Mouse (Mus musculus): Measurements from ENCODE around the gene Slit1. TPM values are rescaled to one million over a fixed set of nuclear protein-coding genes. Genes with fewer than 3 reads are reported as not detected.
A peak's percentile ranks its signal among the peaks of the same experiment; 100 is the strongest.

Slit1 gene
- polyA plus RNA-seq, 1 experiment from 2014 or later, result 0.12 TPM

DNA sequence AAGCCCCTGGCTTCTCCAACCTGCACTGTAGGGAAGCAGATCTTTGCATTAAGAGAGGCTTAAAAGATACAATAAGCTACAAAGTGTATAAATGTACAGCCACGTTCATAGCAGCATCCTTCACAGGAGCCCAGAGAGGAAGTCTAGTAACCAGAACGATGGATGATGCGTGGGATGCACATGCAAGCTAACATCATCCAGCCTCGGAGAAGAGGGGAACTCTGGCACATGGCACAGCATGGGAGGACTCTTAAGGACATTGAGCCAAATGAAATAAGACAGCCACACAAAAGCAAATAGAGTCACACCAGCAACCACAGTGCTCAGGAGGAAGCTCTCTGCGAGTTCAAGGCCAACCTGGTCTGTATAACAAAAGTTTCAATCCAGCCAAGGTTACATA lies 15.8 kb upstream of the Slit1 start:
- Histone ChIP-seq H3K4me2 (no peak overlapping the region), H3K27me3 (no peaks in the 10 kb centered on the region), H3K4me3 (replicated peaks) (no peak overlapping the region), H3K9ac (no peak overlapping the region), H3K4me1 (replicated peaks) (no peaks in the 10 kb centered on the region), H3K9me3 (replicated peaks) (no peaks in the 10 kb centered on the region), H3K36me3 (peaks cover 9% of the 10 kb centered on the region), H3K27ac (no peak overlapping the region)
- no peak for DNase-seq
- ATAC-seq (ENCODE audit: low read depth), result no peak
- 83% methylated on average over 5 of the region's 5 CpGs for WGBS (ENCODE audit: insufficient replicate concordance)

DNA sequence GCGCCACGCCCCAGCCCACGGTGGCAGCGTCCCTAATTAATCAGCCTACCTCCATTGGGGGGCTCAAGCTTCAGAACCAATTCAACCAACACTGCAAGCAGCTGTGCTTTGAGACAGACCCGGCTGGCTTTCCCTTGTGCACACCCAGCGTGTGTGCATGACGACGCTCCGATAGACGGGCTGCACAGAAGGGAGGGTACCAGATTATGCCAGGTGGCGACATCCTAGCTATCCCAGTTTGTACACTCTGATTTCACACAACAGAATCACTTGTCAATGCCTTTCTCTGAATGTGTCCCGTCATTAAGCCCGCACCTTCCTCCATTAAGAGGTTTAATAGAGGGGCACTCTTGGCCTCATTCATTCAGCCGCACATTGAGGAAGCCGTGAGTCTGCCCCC lies 11.3 kb upstream of the Slit1 start:
- DNase-seq, result no peak
- Histone ChIP-seq H3K4me3 (replicated peaks) (no peak overlapping the region), H3K9me3 (replicated peaks) (no peaks in the 10 kb centered on the region), H3K36me3 (no peaks in the 10 kb centered on the region), H3K27me3 (no peaks in the 10 kb centered on the region), H3K4me1 (replicated peaks) (no peaks in the 10 kb centered on the region), H3K27ac (no peak overlapping the region), H3K4me2 (no peak overlapping the region), H3K9ac (no peak overlapping the region)
- WGBS (ENCODE audit: insufficient replicate concordance), result 83% methylated on average over 15 of the region's 15 CpGs
- ATAC-seq (ENCODE audit: low read depth), result no peak

DNA sequence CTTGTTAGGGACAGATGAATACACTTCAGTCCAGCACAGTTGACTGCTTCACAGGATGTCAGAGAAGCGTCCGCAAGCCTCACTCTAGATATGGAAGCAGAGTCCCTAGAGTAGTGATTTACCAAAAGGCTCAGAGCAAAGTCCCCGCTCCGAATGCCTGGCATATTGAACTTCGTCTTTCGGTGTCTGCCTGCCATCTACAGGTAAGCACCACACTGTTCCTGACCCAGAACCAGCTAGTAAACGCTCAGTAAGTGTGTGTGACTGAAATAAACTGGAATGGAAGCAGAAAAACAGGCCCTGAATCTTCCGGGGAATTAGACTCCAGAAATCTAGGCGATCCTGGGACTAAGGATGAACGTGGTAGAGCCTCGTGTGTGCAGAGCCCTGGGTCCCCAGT lies 8.4 kb upstream of the Slit1 start:
- DNase-seq, result no peak
- Histone ChIP-seq H3K36me3 (no peaks in the 10 kb centered on the region), H3K4me1 (replicated peaks) (no peaks in the 10 kb centered on the region), H3K9me3 (replicated peaks) (no peaks in the 10 kb centered on the region), H3K27me3 (0 out of 2 replicates have a peak, but pooled peaks cover under 1% of the 10 kb centered on the region), H3K4me2 (no peak overlapping the region), H3K27ac (no peak overlapping the region), H3K9ac (no peak overlapping the region), H3K4me3 (replicated peaks) (no peak overlapping the region)
- no peak for ATAC-seq (ENCODE audit: low read depth)
- WGBS (ENCODE audit: insufficient replicate concordance), result 71% methylated on average over 11 of the region's 11 CpGs

DNA sequence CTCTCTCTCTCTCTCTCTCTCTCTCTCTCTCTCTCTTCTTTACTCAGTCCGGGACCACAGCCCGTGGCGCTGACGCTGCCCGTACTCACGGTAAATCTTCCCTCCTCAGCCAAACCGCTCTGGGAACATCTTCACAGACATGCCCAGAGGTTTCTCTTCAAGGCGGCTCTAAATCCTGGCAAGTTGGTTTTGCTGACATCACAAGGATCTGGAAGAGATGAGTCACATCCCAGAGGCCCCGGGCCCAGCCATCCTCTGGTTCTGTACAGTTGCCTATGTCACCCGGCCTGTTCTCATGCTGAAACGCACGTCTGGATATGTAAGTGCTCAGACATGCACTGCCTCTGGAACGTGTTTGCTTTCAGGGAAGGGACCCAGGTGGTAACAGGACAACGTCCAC lies 4.0 kb upstream of the Slit1 start:
- H3K27me3 ChIP-seq, result peaks cover 40% of the 10 kb centered on the region
- no peak overlapping the region for H3K4me2 ChIP-seq
- H3K9me3 ChIP-seq (replicated peaks), result no peaks in the 10 kb centered on the region
- no peaks in the 10 kb centered on the region for H3K36me3 ChIP-seq
- 81% methylated on average over 14 of the region's 14 CpGs for WGBS (ENCODE audit: insufficient replicate concordance)
- no peak overlapping the region for H3K9ac ChIP-seq
- H3K27ac ChIP-seq, result no peak overlapping the region
- ATAC-seq (ENCODE audit: low read depth) (no peak), DNase-seq (no peak)
- no peak overlapping the region for H3K4me3 ChIP-seq (replicated peaks)
- H3K4me1 ChIP-seq (replicated peaks), result peaks cover 7% of the 10 kb centered on the region

DNA sequence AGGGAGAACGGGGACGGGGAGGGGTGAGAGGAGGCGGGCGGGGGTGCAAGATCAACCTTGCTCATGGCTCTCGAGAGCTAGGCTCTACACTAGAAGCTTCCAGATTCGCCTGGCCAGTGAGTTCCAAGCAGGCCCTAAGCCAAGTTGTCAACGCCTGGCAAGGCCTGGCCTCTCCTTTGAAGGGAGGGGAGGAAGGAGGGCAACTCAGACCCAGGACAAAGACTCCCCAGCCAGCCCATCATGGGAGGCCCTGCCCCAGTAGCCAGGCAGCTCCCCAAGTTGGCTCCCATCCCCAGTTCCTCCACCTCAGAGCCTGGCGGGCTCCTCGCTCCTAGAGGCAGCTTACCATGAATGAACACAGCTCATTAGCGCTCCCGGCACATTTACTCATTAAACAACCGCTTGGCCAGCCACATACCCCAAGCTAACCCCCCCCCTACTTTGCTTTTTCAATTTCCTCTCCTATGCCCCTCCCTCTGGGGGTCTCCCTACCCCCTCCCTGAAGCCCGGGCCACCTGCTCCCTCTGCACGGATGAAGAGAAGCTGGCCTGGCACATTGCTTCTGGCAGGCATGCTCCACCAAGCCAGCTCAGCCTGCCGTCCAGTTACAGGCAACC lies 2.6 kb upstream of the Slit1 start:
- no peak overlapping the region for H3K27ac ChIP-seq
- H3K4me2 ChIP-seq, result no peak overlapping the region
- peaks cover 7% of the 10 kb centered on the region for H3K4me1 ChIP-seq (replicated peaks)
- no peak overlapping the region for H3K4me3 ChIP-seq (replicated peaks)
- no peaks in the 10 kb centered on the region for H3K36me3 ChIP-seq
- no peaks in the 10 kb centered on the region for H3K9me3 ChIP-seq (replicated peaks)
- no peak overlapping the region for H3K9ac ChIP-seq
- H3K27me3 ChIP-seq, result peaks cover 54% of the 10 kb centered on the region
- ATAC-seq (ENCODE audit: low read depth) (no peak), DNase-seq (no peak)
- WGBS (ENCODE audit: insufficient replicate concordance), result 56% methylated on average over 15 of the region's 15 CpGs

DNA sequence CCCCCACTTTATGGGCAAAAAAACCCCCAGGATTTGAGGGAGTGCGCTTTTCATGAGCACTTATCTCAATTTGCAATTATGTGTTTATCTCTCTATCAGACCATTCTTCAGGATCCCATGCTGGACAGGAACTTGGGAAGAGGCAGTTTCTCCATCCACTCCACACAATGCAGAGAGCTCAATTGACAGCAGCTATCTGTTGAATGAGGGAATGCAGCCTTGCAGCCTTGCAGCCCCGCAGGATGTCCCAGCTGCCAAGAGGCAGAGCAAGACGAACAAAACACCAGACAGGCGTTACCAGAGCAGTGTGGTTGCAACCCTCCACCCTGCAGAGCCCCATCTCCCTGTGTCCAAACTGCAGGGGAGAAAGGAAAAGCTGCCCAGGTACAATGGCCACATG lies 4.6 kb downstream of the Slit1 start:
- Histone ChIP-seq H3K9ac (peak overlapping the region; percentile 55), H3K27ac (peak overlapping the region; percentile 79; the same call in 1 of the 2 replicates), H3K9me3 (replicated peaks) (no peaks in the 10 kb centered on the region), H3K27me3 (peaks cover 87% of the 10 kb centered on the region), H3K4me2 (peak overlapping the region; percentile 76), H3K4me3 (replicated peaks) (no peak overlapping the region), H3K4me1 (replicated peaks) (peaks cover 48% of the 10 kb centered on the region), H3K36me3 (no peaks in the 10 kb centered on the region)
- WGBS (ENCODE audit: insufficient replicate concordance), result 12% methylated on average over 4 of the region's 4 CpGs
- DNase-seq (no peak), ATAC-seq (ENCODE audit: low read depth) (no peak)

DNA sequence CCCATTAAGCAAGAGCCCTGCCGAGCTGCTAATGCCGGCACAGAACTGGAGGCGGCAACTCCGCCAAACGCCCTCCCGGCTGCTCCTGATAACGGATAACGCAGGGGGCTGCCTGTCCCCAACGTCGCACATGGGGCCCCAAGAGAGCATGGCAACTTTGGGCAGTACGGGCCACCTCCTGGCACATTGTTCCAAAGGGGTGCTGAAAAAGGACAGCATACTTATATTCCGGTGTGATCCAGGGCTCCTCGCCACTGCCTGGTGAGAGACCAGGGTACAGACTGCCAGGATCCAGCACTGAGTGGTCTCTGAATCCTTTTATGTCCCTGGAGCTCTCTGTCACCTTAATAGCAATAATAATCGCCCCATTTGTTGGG lies 5.0 kb downstream of the Slit1 start:
- Histone ChIP-seq H3K9ac (peak overlapping the region; percentile 55), H3K27me3 (peaks cover 85% of the 10 kb centered on the region), H3K4me3 (replicated peaks) (peak overlapping the region; percentile 48), H3K9me3 (replicated peaks) (no peaks in the 10 kb centered on the region), H3K36me3 (no peaks in the 10 kb centered on the region), H3K4me2 (peak overlapping the region; percentile 76), H3K27ac (peak overlapping the region; percentile 79), H3K4me1 (replicated peaks) (peaks cover 46% of the 10 kb centered on the region)
- WGBS (ENCODE audit: insufficient replicate concordance), result 5% methylated on average over 14 of the region's 14 CpGs
- peak; percentile 84 for ATAC-seq (ENCODE audit: low read depth)
- DNase-seq, result peak; percentile 35

DNA sequence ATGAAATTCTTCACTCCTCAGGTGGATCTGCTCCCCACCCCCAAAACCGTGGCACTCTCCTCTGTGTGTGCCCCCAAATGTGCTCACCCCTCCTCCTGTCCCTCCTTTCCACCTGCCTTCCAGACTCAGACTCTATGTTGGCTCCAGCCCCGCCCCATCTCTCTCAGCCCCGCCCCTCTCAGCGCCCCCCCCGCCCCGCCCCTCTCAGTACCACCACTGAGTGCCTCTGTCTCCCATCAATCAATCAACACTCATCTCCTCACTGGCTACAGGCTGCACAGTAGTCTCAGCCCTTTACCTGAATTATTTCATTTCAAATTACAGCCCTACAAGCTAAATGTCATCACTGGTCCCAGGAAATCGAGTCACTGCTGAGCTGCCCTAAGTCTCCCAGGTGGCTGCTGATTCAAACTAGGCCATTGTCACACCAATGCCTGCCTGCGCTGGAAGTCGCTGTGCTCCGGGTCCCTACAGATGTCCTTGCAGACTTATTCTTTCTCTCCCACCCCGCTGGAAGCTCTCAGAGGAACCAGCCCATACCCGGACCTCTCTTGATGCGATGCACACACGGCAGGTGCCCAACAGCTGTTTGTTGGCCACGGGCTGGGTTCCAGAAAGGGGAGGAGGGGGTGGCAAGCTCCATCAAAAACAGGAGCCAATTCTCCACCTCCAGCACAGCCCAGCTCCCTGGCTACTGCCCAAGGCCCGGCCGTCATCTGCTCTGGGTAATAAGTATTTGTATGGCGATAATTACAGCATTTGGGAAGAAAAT lies 5.6 kb downstream of the Slit1 start:
- 7% methylated on average over 16 of the region's 18 CpGs for WGBS (ENCODE audit: insufficient replicate concordance)
- Histone ChIP-seq H3K4me2 (peak overlapping the region; percentile 76), H3K9ac (peak overlapping the region; percentile 55), H3K27ac (peak overlapping the region; percentile 79), H3K4me3 (replicated peaks) (peak overlapping the region; percentile 48), H3K4me1 (replicated peaks) (peaks cover 41% of the 10 kb centered on the region), H3K36me3 (no peaks in the 10 kb centered on the region), H3K27me3 (peaks cover 80% of the 10 kb centered on the region), H3K9me3 (replicated peaks) (no peaks in the 10 kb centered on the region)
- no peak for DNase-seq
- peak; percentile 75 for ATAC-seq (ENCODE audit: low read depth)

DNA sequence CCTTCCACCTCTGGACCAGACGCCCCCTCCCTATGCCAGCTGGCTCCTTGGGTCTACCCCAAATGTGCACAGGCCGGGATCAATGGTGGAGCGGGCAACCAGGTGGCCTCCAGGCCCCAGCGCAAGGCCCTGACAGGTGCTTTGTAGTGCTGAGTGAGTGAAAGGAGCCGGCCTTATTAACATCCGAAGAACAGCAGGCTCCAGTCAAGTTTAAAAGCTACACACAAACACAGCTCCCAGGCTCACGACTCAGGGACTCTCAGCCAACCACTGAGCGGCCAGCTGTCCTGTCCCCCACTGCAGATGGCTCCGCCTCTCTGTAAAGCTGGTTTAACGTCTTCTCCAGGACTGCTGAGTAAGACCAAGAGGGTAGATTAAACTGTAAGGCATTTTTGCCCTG lies 8.8 kb downstream of the Slit1 start:
- H3K4me1 ChIP-seq (replicated peaks), result peaks cover 40% of the 10 kb centered on the region
- DNase-seq, result no peak
- H3K4me2 ChIP-seq, result no peak overlapping the region
- no peak overlapping the region for H3K4me3 ChIP-seq (replicated peaks)
- H3K9me3 ChIP-seq (replicated peaks), result no peaks in the 10 kb centered on the region
- no peak for ATAC-seq (ENCODE audit: low read depth)
- H3K27me3 ChIP-seq, result peaks cover 49% of the 10 kb centered on the region
- H3K27ac ChIP-seq, result no peak overlapping the region
- H3K9ac ChIP-seq, result no peak overlapping the region
- no peaks in the 10 kb centered on the region for H3K36me3 ChIP-seq
- 31% methylated on average over 10 of the region's 10 CpGs for WGBS (ENCODE audit: insufficient replicate concordance)

DNA sequence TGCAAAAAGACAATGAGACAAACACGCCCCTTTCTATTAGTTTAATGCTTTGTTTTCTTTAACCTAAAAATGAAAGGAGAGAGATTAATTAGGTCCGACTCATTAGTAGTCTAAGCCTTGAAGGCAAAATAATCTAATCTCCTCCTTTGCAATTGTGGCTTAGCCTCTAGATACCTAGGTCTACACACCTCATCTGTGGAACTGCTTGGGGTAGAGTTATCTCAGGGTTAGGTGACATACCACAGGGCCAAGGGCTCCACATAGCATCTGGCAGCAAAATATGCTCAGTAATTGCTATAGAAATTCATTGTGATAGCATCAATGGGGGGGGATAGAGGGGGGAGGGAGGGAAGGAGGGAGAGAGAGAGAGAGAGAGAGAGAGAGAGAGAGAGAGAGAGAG lies 18.0 kb downstream of the Slit1 start:
- Histone ChIP-seq H3K9ac (no peak overlapping the region), H3K4me1 (replicated peaks) (no peaks in the 10 kb centered on the region), H3K4me2 (no peak overlapping the region), H3K4me3 (replicated peaks) (no peak overlapping the region), H3K27ac (no peak overlapping the region), H3K9me3 (replicated peaks) (no peaks in the 10 kb centered on the region), H3K27me3 (no peaks in the 10 kb centered on the region), H3K36me3 (no peaks in the 10 kb centered on the region)
- DNase-seq (no peak), ATAC-seq (ENCODE audit: low read depth) (no peak)
- 46% methylated on average over 2 of the region's 2 CpGs for WGBS (ENCODE audit: insufficient replicate concordance)

DNA sequence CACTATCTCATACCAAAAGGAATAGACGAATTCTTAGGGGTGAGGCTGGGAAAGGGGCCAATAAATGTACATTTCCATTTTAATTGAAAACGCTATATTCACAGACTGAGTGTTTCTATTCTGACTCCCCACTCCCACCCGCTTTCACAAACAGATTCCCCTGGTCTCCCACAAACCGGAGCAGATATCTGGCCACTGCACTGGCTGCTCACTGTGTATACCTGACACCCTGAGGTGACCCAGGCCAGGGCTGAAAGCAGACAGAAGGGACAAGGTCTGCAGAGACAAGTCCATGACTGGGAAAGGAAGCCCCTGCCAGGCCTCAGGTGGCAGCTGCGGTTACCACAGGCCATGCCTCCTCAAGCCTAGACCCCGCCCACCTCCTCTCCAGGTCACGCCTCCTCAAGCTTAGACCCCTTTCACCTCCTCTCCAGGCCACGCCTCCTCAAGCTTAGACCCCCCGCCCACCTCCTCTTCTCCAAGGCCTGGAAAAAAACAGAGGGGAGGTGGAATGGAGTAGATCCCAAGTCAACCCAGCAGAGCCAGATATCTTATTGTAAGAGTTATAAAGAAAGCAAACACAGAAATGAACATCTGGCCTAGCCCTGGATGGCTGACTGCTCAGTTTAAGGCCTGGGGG lies 18.5 kb downstream of the Slit1 start:
- Histone ChIP-seq H3K9me3 (replicated peaks) (no peaks in the 10 kb centered on the region), H3K4me1 (replicated peaks) (no peaks in the 10 kb centered on the region), H3K27me3 (no peaks in the 10 kb centered on the region), H3K27ac (no peak overlapping the region), H3K9ac (no peak overlapping the region), H3K4me2 (no peak overlapping the region), H3K36me3 (no peaks in the 10 kb centered on the region), H3K4me3 (replicated peaks) (no peak overlapping the region)
- ATAC-seq (ENCODE audit: low read depth) (no peak), DNase-seq (no peak)
- 38% methylated on average over 9 of the region's 9 CpGs for WGBS (ENCODE audit: insufficient replicate concordance)

Measured in liver, embryonic 13.5 days (tissue).